Mouse (Mus musculus) heart, embryonic 11.5 days (tissue): ENCODE data around the gene Fam192a. TPM values are rescaled to one million over a fixed set of nuclear protein-coding genes. Genes with fewer than 3 reads are reported as not detected.

Experiments used
- ATAC-seq: fragments of 200-750 bp; cut with Nextera tagmentation; replicated peaks from 2 replicates; pipeline ENCODE4 v1.8.0; 2017; ENCODE audit warnings: moderate library complexity; ENCODE audit not compliant: insufficient number of reproducible peaks, low FRiP score, low TSS enrichment
- H3K27ac ChIP-seq: fragments of 300-500 bp; sonication (generic); 2 replicates; pipeline ENCODE4 v1.5.1; 2014; ENCODE audit warnings: mild to moderate bottlenecking, low read depth, low read length
- H3K27me3 ChIP-seq: fragments of 300-500 bp; sonication (generic); 2 replicates; pipeline ENCODE4 v1.6.1; 2014; ENCODE audit warnings: mild to moderate bottlenecking, low read length, mixed read lengths; ENCODE audit not compliant: control insufficient read depth, insufficient read depth
- H3K36me3 ChIP-seq: fragments of 300-500 bp; sonication (generic); 2 replicates; pipeline ENCODE4 v1.6.1; 2014; ENCODE audit warnings: mild to moderate bottlenecking, low read length, moderate library complexity, mixed read lengths; ENCODE audit not compliant: control insufficient read depth, insufficient read depth
- H3K4me1 ChIP-seq: fragments of 300-500 bp; sonication (generic); 2 replicates; pipeline ENCODE4 v1.6.1; 2014; ENCODE audit warnings: low read length; ENCODE audit not compliant: control insufficient read depth, insufficient read depth
- H3K4me2 ChIP-seq: fragments of 300-500 bp; sonication (generic); 2 replicates; pipeline ENCODE4 v1.6.1; 2014; ENCODE audit warnings: mild to moderate bottlenecking, moderate library complexity
- H3K4me3 ChIP-seq: fragments of 300-500 bp; sonication (generic); 2 replicates; pipeline ENCODE4 v1.5.1; 2014; ENCODE audit warnings: low read depth, low read length
- H3K9ac ChIP-seq: fragments of 300-500 bp; sonication (generic); 2 replicates; pipeline ENCODE4 v1.6.1; 2014; ENCODE audit warnings: mild to moderate bottlenecking, low read depth, low read length, moderate library complexity
- H3K9me3 ChIP-seq: fragments of 300-500 bp; sonication (generic); replicated peaks from 2 replicates; pipeline ENCODE4 v1.6.1; 2016; ENCODE audit warnings: low read length; ENCODE audit not compliant: control insufficient read depth
- WGBS: fragments of 180-500 bp; shearing (Covaris S2); extraction: QIAGEN DNeasy Blood & Tissue Kit; methylation state at CpG from one replicate; pipeline ENCODE4 v1.1.7; 2014; ENCODE audit not compliant: insufficient replicate concordance; 5-methylcytosine and 5-hydroxymethylcytosine counted together
- polyA plus RNA-seq: library from polyadenylated mRNA; unstranded; fragments of >200 nt; fragmentation: Nextera tagmentation; extraction: Ambion mirVana; gene quantifications from 2 replicates; pipeline ENCODE4 v1.2.1, GENCODE M21; 2014

Gene Fam192a
- polyA plus RNA-seq, 1 experiment from 2014 or later, result 44.3 TPM

GRCm38 (mm10) chr8:94532873-94533671 lies 68.7 kb downstream of the Fam192a start, which contains the start of gene Cpne2:
Cpne2 (plus strand) TSS chr8:94532990.
- 1% methylated on average over 60 of the region's 81 CpGs for WGBS
- H3K27me3 ChIP-seq, result peaks cover 42% of the 10 kb centered on the region
- ATAC-seq, result peak; percentile 72
- H3K4me2 ChIP-seq, result peak within 1 kb of the TSS; percentile 98
- H3K9ac ChIP-seq, result peak within 1 kb of the TSS; percentile 72
- peak within 1 kb of the TSS; percentile 65 for H3K4me3 ChIP-seq
- no peaks in the 10 kb centered on the region for H3K36me3 ChIP-seq
- no peaks in the 10 kb centered on the region for H3K9me3 ChIP-seq
- no peak within 1 kb of the TSS for H3K27ac ChIP-seq
- H3K4me1 ChIP-seq, result peaks cover 3% of the 10 kb centered on the region; the same call in 1 of the 2 replicates

- Histone ChIP-seq H3K4me3 (peak overlapping the region; percentile 65), H3K4me1 (peaks cover 3% of the 10 kb centered on the region; the same call in 1 of the 2 replicates), H3K27ac (no peak overlapping the region), H3K36me3 (no peaks in the 10 kb centered on the region), H3K27me3 (peaks cover 39% of the 10 kb centered on the region), H3K9ac (peak overlapping the region; percentile 72), H3K9me3 (no peaks in the 10 kb centered on the region), H3K4me2 (peak overlapping the region; percentile 98)
- under 1% methylated on average over 34 of the region's 34 CpGs for WGBS
- ATAC-seq, result peak; percentile 7; the same call in 1 of the 2 replicates
Measured at GRCm38 (mm10) chr8:94532525-94532872, 69.3 kb downstream of the Fam192a start.

- Histone ChIP-seq H3K9ac (peak overlapping the region; percentile 72; the same call in 1 of the 2 replicates), H3K36me3 (no peaks in the 10 kb centered on the region), H3K27ac (no peak overlapping the region), H3K4me1 (peaks cover 3% of the 10 kb centered on the region; the same call in 1 of the 2 replicates), H3K27me3 (peaks cover 38% of the 10 kb centered on the region), H3K4me2 (peak overlapping the region; percentile 98), H3K9me3 (no peaks in the 10 kb centered on the region), H3K4me3 (peak overlapping the region; percentile 65)
- ATAC-seq, result no peak
- 1% methylated on average over 8 of the region's 8 CpGs for WGBS
Measured at GRCm38 (mm10) chr8:94532000-94532399, 69.8 kb downstream of the Fam192a start.

- ATAC-seq, result no peak
- H3K27me3 ChIP-seq, result peaks cover 31% of the 10 kb centered on the region
Measured at GRCm38 (mm10) chr8:94530643-94531042, 71.2 kb downstream of the Fam192a start.

GRCm38 (mm10) chr8:94529875-94530274 lies 71.9 kb downstream of the Fam192a start:
- Histone ChIP-seq H3K4me2 (no peak overlapping the region), H3K27me3 (peaks cover 32% of the 10 kb centered on the region), H3K9ac (no peak overlapping the region), H3K9me3 (no peaks in the 10 kb centered on the region), H3K36me3 (no peaks in the 10 kb centered on the region), H3K4me1 (peaks cover 3% of the 10 kb centered on the region; the same call in 1 of the 2 replicates), H3K27ac (no peak overlapping the region), H3K4me3 (no peak overlapping the region)
- no peak for ATAC-seq
- 69% methylated on average over 4 of the region's 4 CpGs for WGBS

More at GRCm38 (mm10) chr8:94530643-94531042, 71.2 kb downstream of the Fam192a start:
- peaks cover 3% of the 10 kb centered on the region; the same call in 1 of the 2 replicates for H3K4me1 ChIP-seq
- H3K4me3 ChIP-seq, result no peak overlapping the region
- no peaks in the 10 kb centered on the region for H3K36me3 ChIP-seq
- H3K4me2 ChIP-seq, result no peak overlapping the region
- H3K27ac ChIP-seq, result no peak overlapping the region
- H3K9me3 ChIP-seq, result no peaks in the 10 kb centered on the region
- no peak overlapping the region for H3K9ac ChIP-seq
- 86% methylated on average over 4 of the region's 4 CpGs for WGBS

GRCm38 (mm10) chr8:94528245-94528644 lies 73.6 kb downstream of the Fam192a start:
- Histone ChIP-seq H3K9ac (no peak overlapping the region), H3K36me3 (no peaks in the 10 kb centered on the region), H3K4me1 (no peaks in the 10 kb centered on the region; the same call in 1 of the 2 replicates), H3K4me3 (no peak overlapping the region), H3K27me3 (peaks cover 19% of the 10 kb centered on the region), H3K4me2 (no peak overlapping the region), H3K27ac (no peak overlapping the region), H3K9me3 (no peaks in the 10 kb centered on the region)
- no peak for ATAC-seq
- 46% methylated on average over 4 of the region's 4 CpGs for WGBS

GRCm38 (mm10) chr8:94527178-94527577 lies 74.6 kb downstream of the Fam192a start:
- peaks cover 19% of the 10 kb centered on the region for H3K27me3 ChIP-seq
- H3K9ac ChIP-seq, result no peak overlapping the region
- no peaks in the 10 kb centered on the region for H3K36me3 ChIP-seq
- no peak overlapping the region for H3K27ac ChIP-seq
- WGBS, result 67% methylated on average over 7 of the region's 7 CpGs
- no peaks in the 10 kb centered on the region for H3K9me3 ChIP-seq
- ATAC-seq, result no peak
- H3K4me2 ChIP-seq, result no peak overlapping the region
- no peak overlapping the region for H3K4me3 ChIP-seq
- H3K4me1 ChIP-seq, result no peaks in the 10 kb centered on the region

GRCm38 (mm10) chr8:94524554-94524953 lies 77.2 kb downstream of the Fam192a start:
- H3K9me3 ChIP-seq, result no peaks in the 10 kb centered on the region
- no peak overlapping the region for H3K4me2 ChIP-seq
- no peaks in the 10 kb centered on the region for H3K36me3 ChIP-seq
- peaks cover 16% of the 10 kb centered on the region for H3K27me3 ChIP-seq
- no peak overlapping the region for H3K4me3 ChIP-seq
- no peak overlapping the region for H3K27ac ChIP-seq
- WGBS, result 78% methylated on average over 9 of the region's 9 CpGs
- H3K4me1 ChIP-seq, result no peaks in the 10 kb centered on the region; the same call in 1 of the 2 replicates
- no peak for ATAC-seq
- H3K9ac ChIP-seq, result no peak overlapping the region
